Mouse (Mus musculus): Measurements from ENCODE around the gene Ldhal6b. TPM values are rescaled to one million over a fixed set of nuclear protein-coding genes. Genes with fewer than 3 reads are reported as not detected.

Gene Ldhal6b
- polyA plus RNA-seq, 1 experiment from 2014 or later: not detected

DNA sequence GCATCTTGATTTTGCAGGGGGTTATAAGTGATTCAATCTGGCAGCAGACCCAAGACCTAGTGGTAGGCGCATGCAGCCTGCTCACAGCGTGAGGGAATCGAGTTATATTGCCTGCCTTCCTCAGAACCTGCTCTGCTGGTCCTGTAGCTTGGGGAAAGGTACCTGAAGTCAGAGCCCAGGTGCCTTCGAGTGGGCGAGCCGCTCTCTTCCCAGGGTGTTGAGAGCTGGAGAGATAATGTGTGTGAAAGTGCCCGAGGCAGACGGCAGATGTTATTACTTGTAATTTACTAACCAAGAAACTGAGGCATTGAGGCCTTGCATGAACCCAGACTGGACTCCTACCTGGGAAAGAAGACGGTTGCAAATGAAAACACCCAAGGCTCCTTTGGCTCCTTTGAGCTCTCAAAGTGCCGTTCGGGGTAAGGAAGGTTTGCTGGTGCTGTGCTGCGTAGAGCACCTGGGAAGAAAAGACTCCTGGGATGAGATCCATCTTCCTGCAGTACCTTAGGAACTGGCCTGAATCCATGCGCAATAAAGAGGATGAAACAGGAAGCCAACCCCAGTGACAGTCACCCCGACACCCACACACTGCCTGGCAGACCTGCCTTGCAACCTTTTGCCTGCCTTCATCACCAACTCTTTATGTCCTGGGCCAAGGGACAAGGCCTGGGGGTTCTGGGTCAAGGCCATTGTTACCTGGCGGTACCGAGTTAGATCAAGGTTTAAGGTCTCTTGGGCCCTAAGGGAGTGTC is 22.9 kb downstream of the Ldhal6b start:
- Histone ChIP-seq H3K36me3 (no peaks in the 10 kb centered on the region), H3K4me3 (replicated peaks) (no peak overlapping the region), H3K4me2 (no peak overlapping the region), H3K4me1 (replicated peaks) (peaks cover 4% of the 10 kb centered on the region), H3K9me3 (replicated peaks) (no peaks in the 10 kb centered on the region), H3K27ac (no peak overlapping the region), H3K27me3 (peaks cover 3% of the 10 kb centered on the region; the same call in 1 of the 2 replicates), H3K9ac (no peak overlapping the region)
- 72% methylated on average over 16 of the region's 16 CpGs for WGBS (ENCODE audit: insufficient replicate concordance)
- DNase-seq (no peak), ATAC-seq (ENCODE audit: low read depth) (no peak)

DNA sequence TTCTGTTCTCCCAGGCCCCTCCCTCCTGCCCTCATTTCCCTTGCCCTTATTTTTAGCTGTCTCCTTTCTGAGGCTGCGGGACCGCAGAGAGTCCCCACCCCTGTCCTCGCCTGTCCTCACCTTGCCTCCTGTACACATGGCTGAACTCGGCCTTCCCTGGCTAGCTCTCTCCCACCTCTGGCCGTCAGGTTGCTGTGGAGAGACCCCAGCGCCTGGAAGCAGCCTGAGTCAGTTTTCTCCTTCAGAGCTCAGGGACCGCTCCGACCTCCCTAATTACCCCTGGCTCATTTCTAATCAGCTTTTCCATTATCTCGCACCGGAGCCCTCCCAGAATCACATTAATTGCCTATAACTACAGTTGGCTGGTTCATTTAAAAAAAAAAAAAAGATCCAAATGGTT is 27.9 kb downstream of the Ldhal6b start:
- Histone ChIP-seq H3K36me3 (no peaks in the 10 kb centered on the region), H3K4me2 (no peak overlapping the region), H3K9ac (no peak overlapping the region), H3K4me1 (replicated peaks) (no peaks in the 10 kb centered on the region), H3K9me3 (replicated peaks) (no peaks in the 10 kb centered on the region), H3K27ac (no peak overlapping the region), H3K27me3 (no peaks in the 10 kb centered on the region), H3K4me3 (replicated peaks) (no peak overlapping the region)
- ATAC-seq (ENCODE audit: low read depth): no peak
- 68% methylated on average over 10 of the region's 10 CpGs for WGBS (ENCODE audit: insufficient replicate concordance)
- no peak for DNase-seq

DNA sequence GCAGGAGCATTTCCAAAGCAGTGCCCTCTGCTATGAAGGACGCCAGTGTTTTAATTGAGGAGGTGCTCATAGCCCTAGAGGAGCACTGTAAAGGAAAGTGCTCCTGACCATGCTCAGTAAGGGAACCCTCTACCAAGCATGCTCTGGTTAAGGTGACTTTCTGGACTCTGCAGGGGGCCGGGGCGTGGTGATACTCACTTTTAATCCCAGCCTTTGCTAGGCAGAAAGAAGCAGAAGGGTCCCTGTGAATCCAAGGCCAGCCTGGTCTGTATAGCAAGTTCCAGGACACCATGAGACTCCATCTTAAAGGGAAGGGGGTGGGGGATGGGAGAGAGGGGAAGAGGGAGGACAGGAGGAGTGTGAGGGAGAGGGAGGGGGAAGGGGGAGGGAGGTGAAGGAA is 30.2 kb downstream of the Ldhal6b start:
- ATAC-seq (ENCODE audit: low read depth) (no peak), DNase-seq (no peak)
- Histone ChIP-seq H3K4me2 (no peak overlapping the region), H3K27me3 (no peaks in the 10 kb centered on the region), H3K4me1 (replicated peaks) (no peaks in the 10 kb centered on the region), H3K9me3 (replicated peaks) (no peaks in the 10 kb centered on the region), H3K9ac (no peak overlapping the region), H3K27ac (no peak overlapping the region), H3K4me3 (replicated peaks) (no peak overlapping the region), H3K36me3 (no peaks in the 10 kb centered on the region)
- WGBS (ENCODE audit: insufficient replicate concordance): 60% methylated on average over 3 of the region's 3 CpGs

DNA sequence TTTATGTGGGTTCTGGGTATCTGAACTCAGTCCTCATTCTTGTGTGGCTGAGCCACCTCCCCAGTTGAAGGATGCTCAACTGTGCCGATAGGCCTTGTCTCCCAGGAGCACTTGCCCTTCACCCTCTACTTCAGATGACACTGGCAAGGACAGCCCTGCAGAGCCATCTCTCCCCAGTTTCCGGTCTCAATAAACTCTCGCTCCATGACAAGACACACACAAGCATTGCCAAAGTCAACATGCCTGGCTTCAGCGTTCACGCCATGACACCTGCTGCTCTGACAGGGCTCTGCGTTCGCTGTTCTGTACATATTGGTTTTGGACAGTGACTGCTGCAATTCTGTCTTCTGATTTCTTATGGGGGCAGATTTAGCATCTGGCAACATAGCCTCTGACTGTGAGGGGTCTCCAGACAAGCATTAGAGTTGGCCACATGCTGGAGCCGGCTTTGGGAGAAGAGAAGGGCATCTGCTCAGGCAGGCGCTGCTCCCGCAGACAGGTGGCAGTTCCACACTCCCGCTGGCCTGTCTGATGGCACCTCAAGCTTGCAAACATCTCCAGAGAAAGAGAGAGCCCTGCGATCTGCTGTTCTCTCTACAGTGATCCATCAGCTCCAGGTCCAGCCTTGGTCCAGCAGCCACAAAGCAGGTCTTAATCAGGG is 31.6 kb downstream of the Ldhal6b start:
- H3K9ac ChIP-seq: no peak overlapping the region
- H3K27me3 ChIP-seq: no peaks in the 10 kb centered on the region
- no peaks in the 10 kb centered on the region for H3K9me3 ChIP-seq (replicated peaks)
- H3K4me3 ChIP-seq (replicated peaks): no peak overlapping the region
- WGBS (ENCODE audit: insufficient replicate concordance): 75% methylated on average over 12 of the region's 12 CpGs
- DNase-seq (no peak), ATAC-seq (ENCODE audit: low read depth) (no peak)
- no peaks in the 10 kb centered on the region for H3K4me1 ChIP-seq (replicated peaks)
- H3K4me2 ChIP-seq: no peak overlapping the region
- H3K27ac ChIP-seq: no peak overlapping the region
- H3K36me3 ChIP-seq: no peaks in the 10 kb centered on the region

DNA sequence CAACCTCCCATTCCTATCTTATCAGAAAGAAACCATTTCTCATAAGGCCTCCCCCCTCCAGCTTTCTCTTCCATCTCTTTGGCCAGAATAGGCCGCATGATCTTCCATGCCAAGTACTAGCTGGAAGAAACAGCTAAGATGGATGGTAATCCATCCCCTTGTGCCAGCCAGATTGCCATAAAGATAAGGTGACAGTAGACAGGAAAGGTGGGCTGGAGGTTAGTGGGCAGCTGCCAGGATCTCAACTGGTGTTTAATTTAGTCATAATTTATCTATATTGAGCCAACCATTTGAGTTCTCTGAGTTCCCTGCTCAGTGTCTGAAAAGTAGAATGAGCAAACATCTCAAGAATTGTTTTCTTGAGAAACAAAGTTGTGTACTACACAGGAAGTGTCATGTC is 32.9 kb downstream of the Ldhal6b start:
- H3K9me3 ChIP-seq (replicated peaks): no peaks in the 10 kb centered on the region
- no peaks in the 10 kb centered on the region for H3K4me1 ChIP-seq (replicated peaks)
- no peak for DNase-seq
- H3K27ac ChIP-seq: no peak overlapping the region
- H3K4me2 ChIP-seq: no peak overlapping the region
- H3K27me3 ChIP-seq: no peaks in the 10 kb centered on the region
- no peak for ATAC-seq (ENCODE audit: low read depth)
- no peak overlapping the region for H3K4me3 ChIP-seq (replicated peaks)
- no peak overlapping the region for H3K9ac ChIP-seq
- H3K36me3 ChIP-seq: no peaks in the 10 kb centered on the region
- 61% methylated on average over 1 of the region's 1 CpGs for WGBS (ENCODE audit: insufficient replicate concordance)

DNA sequence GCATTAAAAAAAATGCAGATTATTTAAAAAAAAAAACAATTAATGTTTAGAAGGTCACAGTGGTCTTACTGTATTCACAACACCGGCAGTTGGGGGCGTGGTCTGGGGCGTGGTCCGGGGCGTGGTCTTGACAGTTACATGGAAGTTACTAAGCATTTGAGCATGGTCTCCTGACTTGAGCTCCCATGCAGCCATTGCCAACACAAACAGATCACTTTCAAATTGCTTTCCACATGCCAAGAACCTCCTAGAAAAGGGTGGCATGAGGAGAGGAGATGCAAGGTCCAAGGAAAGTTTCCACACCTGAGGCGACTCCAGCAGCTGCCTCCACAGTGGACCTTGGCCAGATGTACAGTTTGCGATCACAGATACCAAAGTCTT is 40.6 kb downstream of the Ldhal6b start:
- 25% methylated on average over 7 of the region's 7 CpGs for WGBS (ENCODE audit: insufficient replicate concordance)
- DNase-seq (peak; percentile 50), ATAC-seq (ENCODE audit: low read depth) (no peak)
- Histone ChIP-seq H3K36me3 (no peaks in the 10 kb centered on the region), H3K9ac (no peak overlapping the region), H3K4me2 (0 out of 2 replicates have a peak overlapping the region, but pooled peaks have one; percentile 5), H3K27me3 (no peaks in the 10 kb centered on the region), H3K4me3 (replicated peaks) (no peak overlapping the region), H3K9me3 (replicated peaks) (no peaks in the 10 kb centered on the region), H3K27ac (no peak overlapping the region), H3K4me1 (replicated peaks) (peaks cover 5% of the 10 kb centered on the region)

DNA sequence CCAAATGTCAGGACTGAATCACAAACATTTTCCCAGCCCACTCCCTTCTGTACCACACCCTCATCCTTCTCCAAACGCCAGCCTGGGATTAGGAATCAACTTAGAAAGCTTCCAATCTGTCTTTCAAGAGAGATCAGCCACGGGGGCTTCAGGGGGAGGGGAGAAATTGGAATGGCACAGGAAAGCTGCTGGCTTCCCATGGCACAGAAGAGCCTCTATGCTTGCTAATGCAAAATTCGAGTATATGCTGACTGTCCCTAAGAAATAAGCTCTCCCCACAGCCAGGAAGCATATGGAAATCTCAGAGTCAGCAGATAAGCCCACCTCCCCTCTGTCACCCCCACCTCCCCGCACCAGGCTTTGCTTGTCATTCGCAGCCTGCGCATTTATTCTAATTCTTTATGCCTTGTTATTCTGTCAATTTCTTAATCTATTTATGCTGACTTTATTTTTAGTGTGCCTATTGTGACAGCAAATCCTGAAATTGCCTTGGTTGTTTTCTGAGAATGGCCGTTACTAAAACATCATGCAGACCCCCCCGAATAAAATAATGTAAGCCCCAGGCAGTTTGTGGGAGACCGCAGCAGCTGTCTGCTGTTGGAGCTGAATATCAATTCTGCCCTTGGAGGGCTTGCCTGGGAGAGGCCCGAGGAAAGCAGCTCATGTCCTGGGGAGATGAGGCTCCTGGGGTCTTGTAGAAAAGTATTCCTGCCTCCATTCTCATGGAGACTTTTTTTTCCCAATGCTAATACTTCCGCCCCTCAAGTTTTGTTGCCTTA is 41.2 kb downstream of the Ldhal6b start:
- 24% methylated on average over 11 of the region's 11 CpGs for WGBS (ENCODE audit: insufficient replicate concordance)

DNA sequence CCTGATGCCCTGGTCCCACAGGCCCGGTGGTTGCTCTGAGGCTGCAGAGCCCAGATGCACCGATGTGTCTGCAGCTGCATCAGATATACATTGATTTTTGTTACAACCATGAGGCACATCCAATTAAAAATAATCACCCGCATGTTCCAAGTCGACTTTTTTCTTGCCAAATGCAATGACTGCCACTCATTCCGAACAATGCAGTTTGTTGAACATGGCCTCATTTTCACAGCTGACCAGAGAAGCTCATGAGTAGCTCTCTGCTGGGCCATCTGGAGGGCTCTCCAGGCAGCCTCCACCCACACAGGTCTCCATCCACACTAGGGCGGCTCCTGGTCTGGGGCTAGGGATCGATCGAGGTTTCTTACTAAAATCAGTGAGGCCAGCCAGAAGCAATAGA is 45.6 kb downstream of the Ldhal6b start:
- H3K4me1 ChIP-seq (replicated peaks): peaks cover 2% of the 10 kb centered on the region
- H3K27me3 ChIP-seq: no peaks in the 10 kb centered on the region
- no peak overlapping the region for H3K27ac ChIP-seq
- 66% methylated on average over 8 of the region's 8 CpGs for WGBS (ENCODE audit: insufficient replicate concordance)
- H3K4me2 ChIP-seq: no peak overlapping the region
- no peak for ATAC-seq (ENCODE audit: low read depth)
- no peaks in the 10 kb centered on the region for H3K36me3 ChIP-seq
- H3K4me3 ChIP-seq (replicated peaks): no peak overlapping the region
- no peak overlapping the region for H3K9ac ChIP-seq
- DNase-seq: no peak
- H3K9me3 ChIP-seq (replicated peaks): no peaks in the 10 kb centered on the region

More for the DNA sequence above, 41.2 kb downstream of the Ldhal6b start:
- no peaks in the 10 kb centered on the region for H3K9me3 ChIP-seq (replicated peaks)
- no peak overlapping the region for H3K27ac ChIP-seq
- no peaks in the 10 kb centered on the region for H3K36me3 ChIP-seq
- no peak overlapping the region for H3K9ac ChIP-seq
- DNase-seq: no peak
- 0 out of 2 replicates have a peak overlapping the region, but pooled peaks have one; percentile 5 for H3K4me2 ChIP-seq
- no peak overlapping the region for H3K4me3 ChIP-seq (replicated peaks)
- ATAC-seq (ENCODE audit: low read depth): no peak
- no peaks in the 10 kb centered on the region for H3K27me3 ChIP-seq
- peaks cover 5% of the 10 kb centered on the region for H3K4me1 ChIP-seq (replicated peaks)

DNA sequence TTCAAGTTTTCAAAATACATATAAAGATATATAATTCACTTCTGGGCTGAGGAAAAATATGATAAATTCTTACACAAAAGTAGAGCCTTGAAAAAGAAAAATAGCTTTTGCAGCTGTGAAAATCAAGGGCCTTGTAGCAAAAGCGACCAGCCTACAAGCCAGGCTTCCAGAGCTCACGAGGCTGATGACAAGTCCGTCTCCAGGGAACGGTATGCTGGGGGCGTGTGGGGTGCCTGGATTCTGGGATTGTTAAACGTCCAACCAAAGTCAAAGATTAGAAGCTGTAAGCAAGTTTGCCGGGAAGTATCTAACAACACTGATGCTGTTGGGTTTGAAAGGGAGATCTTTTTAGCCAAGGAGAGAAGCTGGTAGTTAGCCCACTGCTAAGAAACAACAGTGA is 47.0 kb downstream of the Ldhal6b start:
- ATAC-seq (ENCODE audit: low read depth): no peak
- no peaks in the 10 kb centered on the region for H3K4me1 ChIP-seq (replicated peaks)
- H3K36me3 ChIP-seq: no peaks in the 10 kb centered on the region
- no peaks in the 10 kb centered on the region for H3K27me3 ChIP-seq
- H3K4me3 ChIP-seq (replicated peaks): no peak overlapping the region
- H3K9ac ChIP-seq: no peak overlapping the region
- no peak overlapping the region for H3K27ac ChIP-seq
- 62% methylated on average over 7 of the region's 7 CpGs for WGBS (ENCODE audit: insufficient replicate concordance)
- no peak for DNase-seq
- H3K4me2 ChIP-seq: no peak overlapping the region
- no peaks in the 10 kb centered on the region for H3K9me3 ChIP-seq (replicated peaks)

DNA sequence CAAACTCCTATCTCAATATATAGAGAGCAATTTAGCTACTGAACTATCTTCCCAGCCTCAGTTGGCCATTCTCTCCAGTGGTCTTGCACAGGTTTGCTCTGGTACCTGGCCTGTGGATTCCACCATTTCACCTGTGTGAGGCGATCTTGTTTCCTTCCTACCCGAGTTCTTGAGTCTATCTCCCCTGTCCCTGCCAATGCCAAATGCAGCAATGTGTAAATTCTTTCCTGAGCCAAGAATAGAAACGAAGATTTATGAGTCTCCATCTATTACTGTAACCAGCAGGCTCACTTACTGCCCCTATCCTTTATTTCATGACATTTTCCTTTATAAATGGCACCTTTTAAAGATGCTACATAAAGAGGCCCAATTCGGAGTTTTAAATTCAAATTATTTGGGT is 47.5 kb downstream of the Ldhal6b start:
- H3K36me3 ChIP-seq: no peaks in the 10 kb centered on the region

More for the DNA sequence above, 47.5 kb downstream of the Ldhal6b start:
- no peak for DNase-seq
- no peaks in the 10 kb centered on the region for H3K27me3 ChIP-seq
- no peak overlapping the region for H3K9ac ChIP-seq
- WGBS (ENCODE audit: insufficient replicate concordance): 50% methylated on average over 4 of the region's 4 CpGs
- no peak for ATAC-seq (ENCODE audit: low read depth)
- H3K4me2 ChIP-seq: no peak overlapping the region
- no peaks in the 10 kb centered on the region for H3K4me1 ChIP-seq (replicated peaks)
- H3K4me3 ChIP-seq (replicated peaks): no peak overlapping the region
- no peak overlapping the region for H3K27ac ChIP-seq
- no peaks in the 10 kb centered on the region for H3K9me3 ChIP-seq (replicated peaks)

All from liver, embryonic 13.5 days (tissue).